Mouse (Mus musculus): ENCODE results near the gene Cst6. TPM values are rescaled to one million over a fixed set of nuclear protein-coding genes. Genes with fewer than 3 reads are reported as not detected.
A peak's percentile ranks its signal among the peaks of the same experiment; 100 is the strongest.

Cst6 gene
- polyA plus RNA-seq, 1 experiment from 2014 or later = 76.8 TPM

DNA sequence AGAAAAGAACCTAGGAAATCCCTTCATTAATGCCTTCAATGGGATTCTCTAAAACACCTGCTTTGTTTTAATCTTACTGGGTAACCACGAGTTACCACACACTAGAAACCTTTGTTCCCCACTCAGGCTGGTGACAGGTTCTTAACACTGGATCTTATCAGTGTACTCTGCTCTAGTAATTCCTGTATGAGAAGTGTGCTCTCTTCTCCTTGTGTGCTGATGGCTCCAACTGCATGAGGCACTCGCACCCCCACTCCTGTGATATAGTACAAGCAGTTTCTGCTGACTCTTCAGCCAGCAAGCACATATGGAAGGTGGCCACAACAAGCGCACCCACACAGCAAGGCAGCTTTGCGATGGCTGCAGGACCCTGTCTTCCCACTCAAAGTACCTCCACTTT, 24.8 kb upstream of the Cst6 start:
- Histone ChIP-seq H3K4me2 (replicated peaks) (no peak overlapping the region), H3K27me3 (no peaks in the 10 kb centered on the region), H3K27ac (replicated peaks) (no peak overlapping the region), H3K4me1 (no peaks in the 10 kb centered on the region), H3K9ac (no peak overlapping the region), H3K4me3 (replicated peaks) (no peak overlapping the region), H3K36me3 (peaks cover 63% of the 10 kb centered on the region), H3K9me3 (replicated peaks) (no peaks in the 10 kb centered on the region)
- 85% methylated on average over 4 of the region's 4 CpGs for WGBS
- no peak for ATAC-seq (ENCODE audit: insufficient number of reproducible peaks, low FRiP score, low TSS enrichment, low read depth)

DNA sequence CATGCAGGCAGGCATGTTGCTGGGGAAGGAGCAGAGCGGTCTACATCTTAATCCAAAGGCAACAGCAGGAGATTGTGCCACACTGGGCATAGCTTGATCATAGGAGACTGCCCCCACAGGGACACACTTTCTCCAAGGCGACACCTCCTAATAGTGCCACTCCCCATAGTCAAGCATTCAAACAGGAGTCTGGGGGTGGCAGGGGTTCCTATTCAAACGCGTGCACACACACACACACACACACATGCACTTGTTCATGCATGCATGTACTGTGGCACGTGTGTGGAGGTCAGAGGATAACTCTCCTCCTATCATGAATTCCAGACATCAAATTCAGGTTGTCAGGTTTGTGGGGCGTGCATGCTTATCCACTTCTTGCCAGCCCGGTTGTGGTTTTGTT, 23.4 kb upstream of the Cst6 start:
- no peaks in the 10 kb centered on the region for H3K27me3 ChIP-seq
- ATAC-seq (ENCODE audit: insufficient number of reproducible peaks, low FRiP score, low TSS enrichment, low read depth) = no peak
- no peak overlapping the region for H3K27ac ChIP-seq (replicated peaks)
- no peaks in the 10 kb centered on the region for H3K9me3 ChIP-seq (replicated peaks)
- H3K36me3 ChIP-seq = peaks cover 58% of the 10 kb centered on the region
- WGBS = 91% methylated on average over 7 of the region's 7 CpGs
- H3K4me1 ChIP-seq = peaks cover 8% of the 10 kb centered on the region
- no peak overlapping the region for H3K9ac ChIP-seq
- H3K4me2 ChIP-seq (replicated peaks) = no peak overlapping the region
- no peak overlapping the region for H3K4me3 ChIP-seq (replicated peaks)

DNA sequence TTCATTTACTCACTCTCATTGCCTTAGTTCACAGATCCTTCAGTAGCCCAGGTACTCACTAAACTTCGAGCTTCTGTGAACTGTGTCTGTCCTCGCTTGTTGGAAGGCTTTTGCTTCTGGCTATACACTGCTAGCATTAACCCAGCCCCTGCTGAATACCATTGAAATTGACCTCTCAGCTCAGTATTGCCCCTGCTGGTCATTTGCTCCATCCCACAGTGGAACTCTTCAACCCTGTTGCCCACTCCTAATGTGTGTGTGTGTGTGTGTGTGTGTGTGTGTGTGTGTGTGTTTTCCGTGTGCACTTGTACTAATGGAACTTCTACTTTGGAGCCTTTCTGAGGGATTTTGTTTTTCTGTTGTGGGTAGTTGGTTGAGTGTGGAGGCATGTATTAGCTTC, 21.6 kb upstream of the Cst6 start:
- no peak overlapping the region for H3K27ac ChIP-seq (replicated peaks)
- H3K4me3 ChIP-seq (replicated peaks) = no peak overlapping the region
- no peak for ATAC-seq (ENCODE audit: insufficient number of reproducible peaks, low FRiP score, low TSS enrichment, low read depth)
- H3K9ac ChIP-seq = no peak overlapping the region
- H3K36me3 ChIP-seq = peaks cover 56% of the 10 kb centered on the region
- no peaks in the 10 kb centered on the region for H3K27me3 ChIP-seq
- 83% methylated on average over 3 of the region's 3 CpGs for WGBS
- H3K4me2 ChIP-seq (replicated peaks) = no peak overlapping the region
- peaks cover 13% of the 10 kb centered on the region for H3K4me1 ChIP-seq
- no peaks in the 10 kb centered on the region for H3K9me3 ChIP-seq (replicated peaks)

DNA sequence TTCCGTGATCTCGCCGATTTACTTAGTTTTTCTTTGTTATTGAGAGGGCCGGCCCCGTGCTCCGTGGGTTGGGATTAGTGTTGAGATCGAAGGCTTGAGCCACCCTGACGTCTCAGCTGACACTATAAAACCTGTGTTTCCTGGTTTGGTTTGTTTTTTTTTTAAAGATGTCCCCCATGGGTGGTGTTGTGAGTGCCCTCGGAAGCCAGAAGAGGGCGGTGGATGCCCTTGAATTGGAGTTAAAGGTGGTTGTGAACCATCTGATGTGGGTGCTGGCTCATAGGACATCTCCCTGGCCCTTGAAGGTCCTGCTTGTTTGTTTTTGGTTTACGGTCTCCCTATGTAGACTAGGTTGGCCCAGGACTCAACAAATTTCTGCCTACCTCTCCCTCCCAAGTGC, 18.1 kb upstream of the Cst6 start:
- no peaks in the 10 kb centered on the region for H3K27me3 ChIP-seq
- H3K9ac ChIP-seq = peak overlapping the region; percentile 86
- ATAC-seq (ENCODE audit: insufficient number of reproducible peaks, low FRiP score, low TSS enrichment, low read depth) = no peak
- H3K36me3 ChIP-seq = peaks cover 55% of the 10 kb centered on the region
- H3K4me3 ChIP-seq (replicated peaks) = peak overlapping the region; percentile 95
- no peaks in the 10 kb centered on the region for H3K9me3 ChIP-seq (replicated peaks)
- WGBS = 11% methylated on average over 11 of the region's 11 CpGs
- peak overlapping the region; percentile 98; the same call in 1 of the 2 replicates for H3K27ac ChIP-seq (replicated peaks)
- H3K4me1 ChIP-seq = peaks cover 24% of the 10 kb centered on the region
- peak overlapping the region; percentile 90 for H3K4me2 ChIP-seq (replicated peaks)

DNA sequence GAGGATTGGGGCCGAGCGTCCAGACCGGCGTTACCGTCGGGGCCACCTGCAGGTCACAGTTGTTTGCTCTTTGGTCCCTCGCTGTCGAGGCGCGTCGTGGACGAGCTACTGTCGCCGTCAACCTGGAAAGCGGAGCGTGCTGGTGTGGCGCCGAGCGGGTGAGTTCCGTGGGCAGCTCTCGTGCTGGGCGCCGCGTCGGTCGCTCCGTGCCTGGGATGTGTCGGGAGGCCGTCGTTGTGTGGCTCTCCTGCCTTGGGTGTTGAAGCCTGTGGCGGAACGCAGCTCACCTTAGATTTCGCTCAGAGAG, 17.6 kb upstream of the Cst6 start, which contains the start of gene Banf1:
Gene Banf1, minus strand, starts transcription at position 116 of the 307 bp plus-strand sequence.
- Histone ChIP-seq H3K36me3 (peaks cover 51% of the 10 kb centered on the region), H3K4me2 (replicated peaks) (peak within 1 kb of the TSS; percentile 90), H3K4me3 (replicated peaks) (peak within 1 kb of the TSS; percentile 95), H3K27me3 (no peaks in the 10 kb centered on the region), H3K27ac (replicated peaks) (peak within 1 kb of the TSS; percentile 98), H3K4me1 (peaks cover 24% of the 10 kb centered on the region), H3K9me3 (replicated peaks) (no peaks in the 10 kb centered on the region), H3K9ac (peak within 1 kb of the TSS; percentile 86)
- no peak for ATAC-seq (ENCODE audit: insufficient number of reproducible peaks, low FRiP score, low TSS enrichment, low read depth)
- WGBS = 0% methylated on average over 32 of the region's 33 CpGs

DNA sequence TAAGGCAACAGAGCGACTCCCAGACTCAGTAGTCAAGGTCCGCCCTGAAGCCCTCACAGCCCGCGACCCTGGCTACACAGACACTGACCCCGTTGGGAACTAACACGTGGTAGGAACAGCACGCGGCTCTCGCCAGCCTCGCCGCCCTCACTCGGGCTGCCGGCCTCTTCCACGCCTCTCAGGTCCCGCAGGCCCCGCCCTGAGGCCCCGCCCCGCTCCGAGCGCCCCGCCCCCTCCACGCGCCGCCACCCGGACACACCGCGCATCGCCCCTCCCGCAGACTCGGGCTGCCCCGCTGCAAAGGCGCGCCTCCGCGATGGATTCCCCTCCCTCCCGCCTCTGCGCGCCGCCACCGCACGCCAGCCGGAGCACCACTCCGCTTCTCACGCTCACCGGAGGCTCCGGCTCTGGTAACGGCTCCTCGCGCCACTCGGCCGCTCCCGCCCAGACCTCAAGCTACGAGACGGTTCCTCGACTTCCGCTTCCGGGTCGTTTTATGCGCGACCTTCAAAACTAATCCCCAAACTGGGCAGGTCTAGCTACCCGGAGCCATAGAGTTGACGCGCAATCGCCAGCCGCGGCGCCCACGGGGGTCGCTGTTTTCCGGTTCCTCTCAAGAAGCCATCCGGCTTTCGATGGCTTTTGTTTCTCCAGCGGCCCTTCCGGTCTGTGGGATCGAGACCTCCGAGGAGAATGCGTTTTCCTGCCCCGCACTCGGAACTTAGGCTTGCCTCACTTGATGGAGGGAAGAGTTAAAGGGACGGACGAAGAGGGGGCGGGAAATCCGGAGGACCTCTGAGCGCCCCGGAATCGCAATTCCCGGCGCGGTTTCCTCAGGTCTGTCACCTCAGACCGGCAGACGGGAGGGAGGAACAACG, 17.0 kb upstream of the Cst6 start, which contains the start of gene Eif1ad:
Gene Eif1ad, plus strand, starts transcription at position 567 of the 878 bp plus-strand sequence.
- H3K4me2 ChIP-seq (replicated peaks) = peak within 1 kb of the TSS; percentile 90
- H3K9ac ChIP-seq = peak within 1 kb of the TSS; percentile 86
- H3K27me3 ChIP-seq = no peaks in the 10 kb centered on the region
- WGBS = under 1% methylated on average over 92 of the region's 92 CpGs
- peaks cover 24% of the 10 kb centered on the region for H3K4me1 ChIP-seq
- peaks cover 45% of the 10 kb centered on the region for H3K36me3 ChIP-seq
- peak within 1 kb of the TSS; percentile 95 for H3K4me3 ChIP-seq (replicated peaks)
- H3K9me3 ChIP-seq (replicated peaks) = no peaks in the 10 kb centered on the region
- ATAC-seq (ENCODE audit: insufficient number of reproducible peaks, low FRiP score, low TSS enrichment, low read depth) = peak; percentile 93
- peak within 1 kb of the TSS; percentile 98 for H3K27ac ChIP-seq (replicated peaks)

DNA sequence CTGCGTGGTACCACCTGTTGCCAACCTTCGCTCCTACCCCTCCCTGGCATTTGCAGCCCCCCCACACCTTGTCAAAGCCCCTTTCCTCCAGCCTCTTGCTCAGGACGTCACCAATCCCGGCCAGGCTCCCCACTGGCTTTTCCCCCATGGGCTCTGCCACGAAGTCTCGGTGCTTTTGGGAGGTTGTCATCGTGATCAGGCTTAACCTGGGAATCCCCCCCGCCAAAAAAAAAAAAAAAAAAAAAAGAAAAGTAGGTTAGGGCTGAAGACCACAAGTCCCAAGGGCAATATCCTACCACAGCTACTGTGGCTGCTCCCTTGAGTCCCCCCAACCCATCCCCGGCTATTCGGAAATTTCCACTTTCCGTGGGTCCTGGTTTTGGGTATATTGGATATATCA, 16.4 kb upstream of the Cst6 start:
- Histone ChIP-seq H3K27me3 (no peaks in the 10 kb centered on the region), H3K27ac (replicated peaks) (peak overlapping the region; percentile 98), H3K4me2 (replicated peaks) (peak overlapping the region; percentile 90), H3K9me3 (replicated peaks) (no peaks in the 10 kb centered on the region), H3K9ac (peak overlapping the region; percentile 86), H3K4me3 (replicated peaks) (peak overlapping the region; percentile 95), H3K36me3 (peaks cover 42% of the 10 kb centered on the region), H3K4me1 (peaks cover 24% of the 10 kb centered on the region)
- ATAC-seq (ENCODE audit: insufficient number of reproducible peaks, low FRiP score, low TSS enrichment, low read depth) = no peak
- 15% methylated on average over 11 of the region's 11 CpGs for WGBS

DNA sequence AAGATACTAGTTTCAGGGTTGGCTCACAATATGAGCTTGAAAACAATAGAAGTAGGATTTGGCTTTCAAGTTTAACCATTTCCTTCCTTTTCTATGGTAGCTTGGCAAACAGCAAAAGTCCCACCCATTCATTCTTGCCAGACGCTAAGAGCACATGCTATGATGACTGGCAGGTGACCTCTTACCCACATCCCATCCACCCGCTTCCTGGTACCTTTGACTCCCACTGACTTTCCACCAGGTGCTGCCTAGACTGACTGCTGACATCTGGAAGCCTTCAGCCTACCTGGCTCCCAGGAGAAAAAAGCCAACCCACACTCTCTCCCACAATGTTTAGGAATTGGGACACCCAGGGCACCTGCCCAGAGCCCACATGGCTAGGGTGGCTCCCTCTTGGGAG, 14.8 kb upstream of the Cst6 start:
- Histone ChIP-seq H3K27me3 (no peaks in the 10 kb centered on the region), H3K27ac (replicated peaks) (no peak overlapping the region), H3K9ac (no peak overlapping the region), H3K36me3 (peaks cover 25% of the 10 kb centered on the region), H3K4me1 (peaks cover 24% of the 10 kb centered on the region), H3K4me3 (replicated peaks) (no peak overlapping the region), H3K9me3 (replicated peaks) (no peaks in the 10 kb centered on the region), H3K4me2 (replicated peaks) (no peak overlapping the region)
- WGBS = 97% methylated on average over 2 of the region's 2 CpGs
- no peak for ATAC-seq (ENCODE audit: insufficient number of reproducible peaks, low FRiP score, low TSS enrichment, low read depth)

DNA sequence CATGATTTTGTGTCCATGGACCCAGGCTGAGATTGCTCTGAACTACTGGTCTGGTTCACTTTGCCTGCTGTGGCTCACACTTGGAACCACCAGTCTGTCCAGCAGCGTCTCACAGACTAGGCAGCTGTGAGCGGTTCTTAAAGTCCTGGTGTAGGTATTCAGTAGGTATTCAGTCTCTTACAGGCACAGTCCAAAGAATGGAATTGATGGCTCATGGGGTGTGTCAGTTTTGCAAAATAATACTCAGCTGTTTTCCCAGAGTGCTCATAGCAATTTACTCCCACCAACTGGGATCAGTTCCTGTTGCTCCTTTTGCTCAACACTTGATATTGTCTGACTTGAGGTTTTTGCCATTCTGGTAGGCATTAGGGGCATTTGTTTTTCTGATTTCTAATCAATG, 12.8 kb upstream of the Cst6 start:
- no peak overlapping the region for H3K27ac ChIP-seq (replicated peaks)
- no peak overlapping the region for H3K9ac ChIP-seq
- peaks cover 12% of the 10 kb centered on the region for H3K4me1 ChIP-seq
- no peak overlapping the region for H3K4me3 ChIP-seq (replicated peaks)
- no peak overlapping the region for H3K4me2 ChIP-seq (replicated peaks)
- ATAC-seq (ENCODE audit: insufficient number of reproducible peaks, low FRiP score, low TSS enrichment, low read depth) = no peak
- WGBS = 74% methylated on average over 2 of the region's 2 CpGs
- H3K27me3 ChIP-seq = no peaks in the 10 kb centered on the region
- peaks cover 17% of the 10 kb centered on the region for H3K36me3 ChIP-seq
- no peaks in the 10 kb centered on the region for H3K9me3 ChIP-seq (replicated peaks)

DNA sequence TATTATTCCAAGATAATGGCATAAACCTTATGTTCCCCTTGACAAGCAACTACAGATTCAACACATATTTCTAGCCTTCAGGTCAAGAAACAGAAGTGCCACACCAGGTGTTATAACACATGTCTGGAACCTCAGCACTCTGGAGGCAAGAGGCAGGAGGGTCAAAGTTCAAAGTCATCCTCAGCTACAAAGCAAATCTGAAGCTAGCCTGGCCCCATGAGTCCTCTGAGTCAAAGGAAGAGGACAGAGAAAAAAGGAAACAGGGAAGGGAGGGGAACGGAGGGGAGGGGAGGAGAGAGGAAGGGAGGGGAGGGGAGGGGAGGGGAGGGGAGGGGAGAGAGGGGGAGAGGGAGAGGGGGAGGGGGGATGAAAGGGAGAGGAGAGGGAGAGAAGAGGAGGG, 6.7 kb upstream of the Cst6 start:
- H3K27ac ChIP-seq (replicated peaks) = no peak overlapping the region
- H3K4me1 ChIP-seq = no peaks in the 10 kb centered on the region
- H3K4me2 ChIP-seq (replicated peaks) = no peak overlapping the region
- no peak overlapping the region for H3K9ac ChIP-seq
- no peak for ATAC-seq (ENCODE audit: insufficient number of reproducible peaks, low FRiP score, low TSS enrichment, low read depth)
- no peaks in the 10 kb centered on the region for H3K27me3 ChIP-seq
- no peaks in the 10 kb centered on the region for H3K36me3 ChIP-seq
- H3K4me3 ChIP-seq (replicated peaks) = no peak overlapping the region
- no CpG with 5 or more reads among the region's 1 CpGs for WGBS
- H3K9me3 ChIP-seq (replicated peaks) = no peaks in the 10 kb centered on the region

DNA sequence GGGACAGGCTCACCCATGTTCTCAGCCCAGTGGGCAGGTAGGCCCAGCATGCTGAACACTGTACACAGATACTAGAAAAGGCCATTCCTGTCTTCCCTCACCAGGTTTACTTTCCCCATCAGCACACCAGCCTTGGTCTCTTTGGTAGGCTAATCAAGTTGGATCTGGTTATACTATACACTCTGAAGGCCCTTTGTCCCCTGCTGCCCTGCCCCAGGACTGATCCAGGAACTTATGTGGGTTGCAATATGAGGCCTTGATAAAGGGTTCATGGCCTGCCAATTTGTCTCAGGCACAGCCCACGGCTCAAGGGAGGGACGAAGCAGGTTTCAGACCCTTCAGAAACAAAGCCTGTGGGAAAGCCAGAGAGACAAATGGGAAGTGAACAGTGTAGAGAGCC, 4.2 kb upstream of the Cst6 start:
- Histone ChIP-seq H3K4me2 (replicated peaks) (no peak overlapping the region), H3K27ac (replicated peaks) (no peak overlapping the region), H3K27me3 (no peaks in the 10 kb centered on the region; the same call in 1 of the 2 replicates), H3K4me3 (replicated peaks) (no peak overlapping the region), H3K4me1 (peaks cover 7% of the 10 kb centered on the region; the same call in 1 of the 2 replicates), H3K36me3 (no peaks in the 10 kb centered on the region), H3K9me3 (replicated peaks) (no peaks in the 10 kb centered on the region), H3K9ac (no peak overlapping the region)
- no peak for ATAC-seq (ENCODE audit: insufficient number of reproducible peaks, low FRiP score, low TSS enrichment, low read depth)
- WGBS = 69% methylated on average over 2 of the region's 2 CpGs
